Mouse (Mus musculus): ENCODE data around the gene Tchh. TPM values are rescaled to one million over a fixed set of nuclear protein-coding genes. Genes with fewer than 3 reads are reported as not detected.

Gene Tchh
- polyA plus RNA-seq, 1 experiment from 2014 or later = 3.3 TPM

GRCm38 (mm10) chr3:93497131-93497530 lies 55.0 kb downstream of the Tchh start:
- WGBS = 53% methylated on average over 3 of the region's 3 CpGs
- ATAC-seq (ENCODE audit: borderline replicate concordance, extremely low read depth, low FRiP score, low TSS enrichment) = no peak
- H3K9ac ChIP-seq = no peak overlapping the region

More at GRCm38 (mm10) chr3:93497131-93497530, 55.0 kb downstream of the Tchh start:
- Histone ChIP-seq H3K9me3 (no peaks in the 10 kb centered on the region), H3K4me1 (no peaks in the 10 kb centered on the region), H3K4me3 (no peak overlapping the region), H3K4me2 (no peak overlapping the region), H3K27ac (no peak overlapping the region), H3K36me3 (no peaks in the 10 kb centered on the region), H3K27me3 (no peaks in the 10 kb centered on the region)

Small RNAs within 50 kb of the gene (microRNA-seq; reads per million reads assigned to microRNA genes)
- gene Gm22752 = not detected

Other genes with a start within 250 kb of the Tchh start
- not detected in 2 replicates for gene Flg2, start 245.1 kb upstream of the Tchh start, polyA plus RNA-seq (2015; fragmentation: Nextera tagmentation; extraction: Ambion mirVana)
- gene Flg, start 168.8 kb upstream of the Tchh start, polyA plus RNA-seq (2015; fragmentation: Nextera tagmentation; extraction: Ambion mirVana) = not detected in 2 replicates
- 0.05 TPM in 1 of 2 replicates, not detected in the other for gene Hrnr, start 122.6 kb upstream of the Tchh start, polyA plus RNA-seq (2015; fragmentation: Nextera tagmentation; extraction: Ambion mirVana)
- gene Rptn, start 48.6 kb upstream of the Tchh start, polyA plus RNA-seq (2015; fragmentation: Nextera tagmentation; extraction: Ambion mirVana) = not detected in 2 replicates
- not detected in 2 replicates for gene Tchhl1, start 26.4 kb downstream of the Tchh start, polyA plus RNA-seq (2015; fragmentation: Nextera tagmentation; extraction: Ambion mirVana)
- gene S100a11, start 78.2 kb downstream of the Tchh start, polyA plus RNA-seq (2015; fragmentation: Nextera tagmentation; extraction: Ambion mirVana) = 1,226 and 1,272 TPM in 2 replicates
- 277 and 280 TPM in 2 replicates for gene S100a10, start 112.8 kb downstream of the Tchh start, polyA plus RNA-seq (2015; fragmentation: Nextera tagmentation; extraction: Ambion mirVana)
- gene Tdpoz2, start 210.4 kb downstream of the Tchh start, polyA plus RNA-seq (2015; fragmentation: Nextera tagmentation; extraction: Ambion mirVana) = not detected in 2 replicates
- gene Tdpoz1, start 234.0 kb downstream of the Tchh start, polyA plus RNA-seq (2015; fragmentation: Nextera tagmentation; extraction: Ambion mirVana) = not detected in 2 replicates

All from lung, embryonic 15.5 days (tissue).